Mouse (Mus musculus) kidney, adult 2 months (tissue): ENCODE results near the gene Pik3r1.

Source experiments
- CTCF ChIP-seq: fragments of 200-500 bp; conservative IDR thresholded peaks from 2 replicates; pipeline ENCODE4 v1.5.1; 2011; ENCODE audit warnings: low read depth, mild to moderate bottlenecking, control low read depth, low read length, moderate library complexity, mixed read lengths; ENCODE audit not compliant: insufficient read depth, insufficient read length
- POLR2A ChIP-seq: fragments of 200-500 bp; IDR thresholded peaks from one replicate; pipeline ENCODE4 v1.6.1; 2011; ENCODE audit warnings: low read depth, low read length, control low read depth

DNA sequence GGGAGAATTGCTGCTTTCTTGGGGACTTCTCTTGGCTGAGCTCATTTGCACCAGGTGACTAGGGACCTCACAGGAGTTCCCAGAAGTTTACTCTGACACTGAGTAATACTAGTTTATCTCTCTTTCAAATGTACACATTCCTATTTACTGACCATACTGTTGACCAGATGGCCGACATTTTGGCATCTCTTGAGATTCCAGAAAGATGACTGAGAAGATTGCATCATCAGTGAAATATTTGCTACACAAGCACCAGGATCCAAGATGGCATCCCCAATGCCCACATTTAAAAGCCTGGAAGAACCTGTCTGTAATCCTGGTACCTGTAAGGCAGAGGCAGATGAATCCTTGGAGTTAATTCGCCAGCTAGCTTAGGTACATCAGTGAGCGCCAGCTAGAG lies 41.1 kb downstream of the Pik3r1 start:
- TF ChIP-seq POLR2A (no peak), CTCF (no peak)
